Comparison of ENCODE assay signal across 25 mouse cellular contexts in genomic region chr2:79186878-79187277, GRCm38 (mm10).
DNase-seq lines count a peak whose midpoint lies in the region; ATAC-seq and TF ChIP-seq lines count a peak whose summit lies in the region.
"Had no signal": no experiment of that assay in that cellular context is flagged by ENCODE, and none has a peak within 500 bp of the region (broad histone marks: within the 10 kb centered on the region; RNA-seq: fewer than 3 reads in every experiment).

No protein-coding gene starts in this region.

- H3K27me3 ChIP-seq in forebrain, embryonic 16.5 days (replicated peaks; ENCODE audit: control insufficient read depth, insufficient read depth, low read length): no peaks in the 10 kb centered on the region
- H3K27me3 ChIP-seq in forebrain, postnatal 0 days (ENCODE audit: insufficient read depth, low read length): no peaks in the 10 kb centered on the region
- H3K27me3 ChIP-seq in kidney, embryonic 16.5 days (ENCODE audit: insufficient read depth, low read length): no peaks in the 10 kb centered on the region
- no peaks in the 10 kb centered on the region for H3K27me3 ChIP-seq in hindbrain, postnatal 0 days (ENCODE audit: insufficient read depth, low read length)
- H3K27me3 ChIP-seq: CH12.LX; embryonic facial prominence, embryonic 12.5 days; heart, embryonic 12.5 days; limb, embryonic 13.5 days; liver, embryonic 13.5 days had no signal

- 0 out of 2 replicates have a peak, but pooled peaks have one; percentile 24 for ATAC-seq in forebrain, embryonic 16.5 days
- ATAC-seq in forebrain, postnatal 0 days: no peak
- ATAC-seq in kidney, embryonic 16.5 days (ENCODE audit: low FRiP score, low TSS enrichment): peak; percentile 69; the same call in 1 of the 2 replicates
- ATAC-seq in hindbrain, postnatal 0 days: no peak
- ATAC-seq: forebrain, embryonic 14.5 days; inflammation-experienced regulatory T-cells, adult 6 months had no signal

- DNase-seq in forebrain, postnatal 0 days: no peak
- no peak for DNase-seq in kidney, postnatal 10 days
- DNase-seq in hindbrain, postnatal 0 days (ENCODE audit: low spot score): peak; percentile 51
- DNase-seq in thymus, postnatal 25 days: peak; percentile 34
- no peak for DNase-seq in frontal cortex, postnatal 36 days (ENCODE audit: low spot score in 2 of 2)
- DNase-seq: adrenal gland, postnatal 14 days; cerebellum, adult 2 months; heart, adult 11 months; heart, postnatal 14 days; kidney, adult 2 months; layer of hippocampus, adult 9-11 months; liver, embryonic 13.5 days; lung, embryonic 14.5 days; lung, postnatal 36 days; right cerebral cortex, adult 18-20 months had no signal

- WGBS in forebrain, embryonic 16.5 days: 58% methylated on average over 7 of the region's 7 CpGs
- WGBS in forebrain, postnatal 0 days: 63% methylated on average over 7 of the region's 7 CpGs
- 67% methylated on average over 7 of the region's 7 CpGs for WGBS in kidney, embryonic 16.5 days
- WGBS in hindbrain, postnatal 0 days: 60% methylated on average over 7 of the region's 7 CpGs

- no peaks in the 10 kb centered on the region for H3K9me3 ChIP-seq in forebrain, embryonic 16.5 days (ENCODE audit: control insufficient read depth, low read length)
- H3K9me3 ChIP-seq in forebrain, postnatal 0 days (ENCODE audit: low read length): no peaks in the 10 kb centered on the region
- no peaks in the 10 kb centered on the region for H3K9me3 ChIP-seq in kidney, embryonic 16.5 days (ENCODE audit: low read length)
- H3K9me3 ChIP-seq in hindbrain, postnatal 0 days (ENCODE audit: low read length): no peaks in the 10 kb centered on the region
- H3K9me3 ChIP-seq: embryonic facial prominence, embryonic 12.5 days; heart, embryonic 12.5 days; limb, embryonic 13.5 days; liver, embryonic 13.5 days had no signal

- H3K4me1 ChIP-seq in forebrain, embryonic 16.5 days (replicated peaks; ENCODE audit: control insufficient read depth, insufficient read depth, low read length): peaks cover 23% of the 10 kb centered on the region
- 0 out of 2 replicates have a peak, but pooled peaks cover 4% of the 10 kb centered on the region for H3K4me1 ChIP-seq in forebrain, postnatal 0 days (ENCODE audit: insufficient read depth)
- peaks cover 6% of the 10 kb centered on the region; the same call in 1 of the 2 replicates for H3K4me1 ChIP-seq in kidney, embryonic 16.5 days (ENCODE audit: insufficient read depth, low read length)
- peaks cover 10% of the 10 kb centered on the region; the same call in 1 of the 2 replicates for H3K4me1 ChIP-seq in hindbrain, postnatal 0 days (ENCODE audit: insufficient read depth, low read length)
- H3K4me1 ChIP-seq: embryonic facial prominence, embryonic 12.5 days; liver, embryonic 13.5 days had no signal

- no peak for TF ChIP-seq CTCF in forebrain, postnatal 0 days (IDR thresholded peaks at IDR 0.05; ENCODE audit: low read depth)
- no peak for TF ChIP-seq CTCF in hindbrain, postnatal 0 days (IDR thresholded peaks at IDR 0.05; ENCODE audit: low read depth)

- H3K9ac ChIP-seq in forebrain, embryonic 16.5 days (replicated peaks; ENCODE audit: low read depth, low read length): no peak overlapping the region
- H3K9ac ChIP-seq in forebrain, postnatal 0 days: no peak overlapping the region
- H3K9ac ChIP-seq in kidney, embryonic 16.5 days (replicated peaks; ENCODE audit: low read length): no peak overlapping the region
- no peak overlapping the region for H3K9ac ChIP-seq in hindbrain, postnatal 0 days (replicated peaks; ENCODE audit: low read length)
- H3K9ac ChIP-seq: embryonic facial prominence, embryonic 12.5 days; heart, embryonic 12.5 days; limb, embryonic 13.5 days; liver, embryonic 13.5 days; lung, embryonic 14.5 days had no signal

- no peaks in the 10 kb centered on the region for H3K36me3 ChIP-seq in forebrain, embryonic 16.5 days (ENCODE audit: control insufficient read depth, insufficient read depth)
- no peaks in the 10 kb centered on the region for H3K36me3 ChIP-seq in forebrain, postnatal 0 days (ENCODE audit: insufficient read depth)
- no peaks in the 10 kb centered on the region for H3K36me3 ChIP-seq in kidney, embryonic 16.5 days (ENCODE audit: insufficient read depth, low read length)
- no peaks in the 10 kb centered on the region for H3K36me3 ChIP-seq in hindbrain, postnatal 0 days (ENCODE audit: insufficient read depth, low read length)
- H3K36me3 ChIP-seq: embryonic facial prominence, embryonic 12.5 days; heart, embryonic 12.5 days; limb, embryonic 13.5 days; liver, embryonic 13.5 days had no signal

- H3K27ac ChIP-seq in forebrain, embryonic 16.5 days (ENCODE audit: low read length): no peak overlapping the region
- no peak overlapping the region for H3K27ac ChIP-seq in forebrain, postnatal 0 days (ENCODE audit: low read depth, low read length)
- H3K27ac ChIP-seq in kidney, embryonic 16.5 days (ENCODE audit: low read length): no peak overlapping the region
- no peak overlapping the region for H3K27ac ChIP-seq in hindbrain, postnatal 0 days
- H3K27ac ChIP-seq: embryonic facial prominence, embryonic 12.5 days; left cerebral cortex, adult 2 months; limb, embryonic 13.5 days; liver, embryonic 13.5 days had no signal

- H3K4me3 ChIP-seq in forebrain, embryonic 16.5 days (replicated peaks; ENCODE audit: low read length): no peak overlapping the region
- H3K4me3 ChIP-seq in forebrain, postnatal 0 days (ENCODE audit: low read depth, low read length): no peak overlapping the region
- no peak overlapping the region for H3K4me3 ChIP-seq in kidney, embryonic 16.5 days (ENCODE audit: low read length)
- no peak overlapping the region for H3K4me3 ChIP-seq in hindbrain, postnatal 0 days (ENCODE audit: low read length)
- H3K4me3 ChIP-seq: embryonic facial prominence, embryonic 12.5 days; erythroblast, embryonic 14.5 days; heart, embryonic 12.5 days; left cerebral cortex, adult 2 months; limb, embryonic 13.5 days; liver, embryonic 13.5 days had no signal

- H3K4me2 ChIP-seq in forebrain, embryonic 16.5 days (ENCODE audit: low read length): no peak overlapping the region
- no peak overlapping the region for H3K4me2 ChIP-seq in forebrain, postnatal 0 days (ENCODE audit: low read depth)
- no peak overlapping the region for H3K4me2 ChIP-seq in kidney, embryonic 16.5 days (replicated peaks; ENCODE audit: low read depth, low read length)
- H3K4me2 ChIP-seq in hindbrain, postnatal 0 days (ENCODE audit: low read depth, low read length): no peak overlapping the region
- H3K4me2 ChIP-seq: embryonic facial prominence, embryonic 12.5 days; heart, embryonic 12.5 days; limb, embryonic 13.5 days; liver, embryonic 13.5 days; lung, embryonic 14.5 days had no signal

Comparison
In these comparisons a context has a peak if more than half of its experiments do, and no peak if none do; other contexts are left out.
1. ATAC-seq: peak in forebrain, embryonic 16.5 days (single experiment) and kidney, embryonic 16.5 days (single experiment); none in forebrain, postnatal 0 days (single experiment) and hindbrain, postnatal 0 days (single experiment).
2. DNase-seq: peak in hindbrain, postnatal 0 days (single experiment) and thymus, postnatal 25 days (single experiment); none in forebrain, postnatal 0 days (single experiment), kidney, postnatal 10 days (single experiment) and frontal cortex, postnatal 36 days (0 of 2).